Mouse (Mus musculus) MEL (cell line): Measurements from ENCODE around the gene Wfdc5. TPM values are rescaled to one million over a fixed set of nuclear protein-coding genes. Genes with fewer than 3 reads are reported as not detected.

Experiments used
- DNase-seq: peaks from one replicate; pipeline ENCODE4 v3.0.0; 2011; ENCODE audit warnings: low read depth, low spot score
- H3K27ac ChIP-seq: 2 replicates; pipeline ENCODE4 v1.5.1; 2012; ENCODE audit warnings: low read depth, mild to moderate bottlenecking, control low read depth, low read length, moderate library complexity; ENCODE audit not compliant: control insufficient read depth
- H3K27me3 ChIP-seq, 2 experiments: fragments of 150-350 bp in 1 of 2; sonication (generic) in 1 of 2; 2 replicates each; pipeline ENCODE4 v1.6.1; 2012; ENCODE audit warnings: low read length in 2 of 2, mild to moderate bottlenecking in 2 of 2, improper control_type of control experiment in 1 of 2, moderate library complexity in 1 of 2; ENCODE audit not compliant: insufficient read depth in 2 of 2, control insufficient read depth in 1 of 2
- H3K36me3 ChIP-seq, 2 experiments: 2 replicates each; pipeline ENCODE4 v1.6.1; 2012 to 2014; ENCODE audit warnings: low read length in 2 of 2, improper control_type of control experiment in 1 of 2, inconsistent platforms in 1 of 2, mild to moderate bottlenecking in 1 of 2; ENCODE audit not compliant: insufficient read depth in 2 of 2, control insufficient read depth in 1 of 2
- H3K4me1 ChIP-seq, 2 experiments: fragments of 150-350 bp in 1 of 2; sonication (generic) in 1 of 2; 2 replicates each; pipeline ENCODE4 v1.6.1; 2012; ENCODE audit warnings: low read length in 2 of 2, improper control_type of control experiment in 1 of 2, mild to moderate bottlenecking in 1 of 2; ENCODE audit not compliant: insufficient read depth in 2 of 2, control insufficient read depth in 1 of 2
- H3K4me3 ChIP-seq, 2 experiments: fragments of 150-350 bp in 1 of 2; sonication (generic) in 1 of 2; 2 replicates each; pipeline ENCODE4 v1.5.1; 2012; ENCODE audit warnings: low read depth in 2 of 2, low read length in 2 of 2, mild to moderate bottlenecking in 2 of 2, moderate library complexity in 2 of 2, control low read depth in 1 of 2, improper control_type of control experiment in 1 of 2; ENCODE audit not compliant: control insufficient read depth in 1 of 2, insufficient read depth in 1 of 2
- H3K79me2 ChIP-seq: 2 replicates; pipeline ENCODE4 v1.6.1; 2012; ENCODE audit warnings: mild to moderate bottlenecking, low read length, moderate library complexity; ENCODE audit not compliant: control insufficient read depth, poor library complexity, insufficient read depth
- H3K9ac ChIP-seq: 2 replicates; pipeline ENCODE4 v1.6.1; 2012; ENCODE audit warnings: low read depth, mild to moderate bottlenecking, control low read depth, low read length, moderate library complexity; ENCODE audit not compliant: control insufficient read depth, poor library complexity, severe bottlenecking
- H3K9me3 ChIP-seq: fragments of 150-350 bp; sonication (generic); replicated peaks from 2 replicates; pipeline ENCODE4 v1.6.1; 2012; ENCODE audit warnings: mild to moderate bottlenecking, low read length, improper control_type of control experiment, moderate library complexity; ENCODE audit not compliant: insufficient read depth
- E2F4 ChIP-seq: IDR thresholded peaks from 2 replicates; pipeline ENCODE4 v1.6.1; 2011; ENCODE audit warnings: low read depth, low read length, improper control_type of control experiment, borderline replicate concordance
- EP300 ChIP-seq, 2 experiments: IDR thresholded peaks; 2 replicates each; pipeline ENCODE4 v1.6.1; 2011; ENCODE audit warnings: improper control_type of control experiment in 2 of 2, low read length in 2 of 2, low read depth in 1 of 2, mild to moderate bottlenecking in 1 of 2
- GATA1 ChIP-seq: IDR thresholded peaks from 2 replicates; pipeline ENCODE4 v1.6.1; 2011; ENCODE audit warnings: low read depth, low read length, improper control_type of control experiment
- KAT2A ChIP-seq: conservative IDR thresholded peaks from 2 replicates; pipeline ENCODE4 v1.6.1; 2012; ENCODE audit warnings: low read depth, low read length, improper control_type of control experiment, inconsistent platforms
- MXI1 ChIP-seq: IDR thresholded peaks from 2 replicates; pipeline ENCODE4 v1.6.1; 2011; ENCODE audit warnings: mild to moderate bottlenecking, low read depth, low read length, improper control_type of control experiment
- MYC ChIP-seq: IDR thresholded peaks from 2 replicates; pipeline ENCODE4 v1.6.1; 2011; ENCODE audit warnings: low read depth, mild to moderate bottlenecking, low read length, improper control_type of control experiment, moderate library complexity
- NELFE ChIP-seq: IDR thresholded peaks from 2 replicates; pipeline ENCODE4 v1.6.1; 2011; ENCODE audit warnings: low read depth, low read length, improper control_type of control experiment
- NRF1 ChIP-seq: IDR thresholded peaks from 2 replicates; pipeline ENCODE4 v1.6.1; 2014; ENCODE audit warnings: low read depth, mild to moderate bottlenecking, inconsistent platforms, low read length, improper control_type of control experiment, moderate library complexity; ENCODE audit not compliant: poor library complexity, insufficient read depth, severe bottlenecking
- POLR2AphosphoS2 ChIP-seq: IDR thresholded peaks from 2 replicates; pipeline ENCODE4 v1.6.1; 2011; ENCODE audit warnings: low read length, improper control_type of control experiment
- SMC3 ChIP-seq: IDR thresholded peaks from 2 replicates; pipeline ENCODE4 v1.6.1; 2011; ENCODE audit warnings: low read depth, low read length, improper control_type of control experiment
- TBP ChIP-seq: IDR thresholded peaks from 2 replicates; pipeline ENCODE4 v1.8.0; 2011; ENCODE audit warnings: low read depth, low read length, improper control_type of control experiment
- TCF12 ChIP-seq: IDR thresholded peaks from 2 replicates; pipeline ENCODE4 v1.6.1; 2014; ENCODE audit warnings: low read depth, mild to moderate bottlenecking, inconsistent platforms, low read length, improper control_type of control experiment, moderate library complexity
- UBTF ChIP-seq: IDR thresholded peaks from 2 replicates; pipeline ENCODE4 v1.6.1; 2012; ENCODE audit warnings: low read depth, mild to moderate bottlenecking, inconsistent platforms, low read length, improper control_type of control experiment, moderate library complexity, borderline replicate concordance; ENCODE audit not compliant: insufficient read depth
- USF1 ChIP-seq: IDR thresholded peaks from 2 replicates; pipeline ENCODE4 v1.6.1; 2014; ENCODE audit warnings: low read depth, mild to moderate bottlenecking, inconsistent platforms, low read length, improper control_type of control experiment, moderate library complexity
- ZMIZ1 ChIP-seq: IDR thresholded peaks from 2 replicates; pipeline ENCODE4 v1.6.1; 2012; ENCODE audit warnings: low read depth, mild to moderate bottlenecking, inconsistent platforms, low read length, improper control_type of control experiment, moderate library complexity
- ZNF384 ChIP-seq: IDR thresholded peaks from 2 replicates; pipeline ENCODE4 v1.6.1; 2012; ENCODE audit warnings: low read depth, mild to moderate bottlenecking, inconsistent platforms, low read length, improper control_type of control experiment
- polyA plus RNA-seq, 2 experiments: library from polyadenylated mRNA; stranded (reverse) in 1 of 2; unstranded in 1 of 2; fragments of >175 nt in 1 of 2; fragments of >200 nt in 1 of 2; gene quantifications; 2 replicates each; pipeline versions ENCODE4 v1.2.1 to v1.2.4; 2012; ENCODE audit warnings: low replicate concordance in 2 of 2, low read depth in 1 of 2; ENCODE audit not compliant: insufficient read length in 2 of 2, insufficient read depth in 1 of 2, missing spikeins in 1 of 2
- total RNA-seq: library from RNA; depleted of rRNA; stranded (reverse); fragments of 300-350 nt; gene quantifications from 2 replicates; pipeline ENCODE4 v1.2.3, GENCODE M21; 2012

The Wfdc5 gene
- total and polyA plus RNA-seq, 3 experiments = not detected

DNA sequence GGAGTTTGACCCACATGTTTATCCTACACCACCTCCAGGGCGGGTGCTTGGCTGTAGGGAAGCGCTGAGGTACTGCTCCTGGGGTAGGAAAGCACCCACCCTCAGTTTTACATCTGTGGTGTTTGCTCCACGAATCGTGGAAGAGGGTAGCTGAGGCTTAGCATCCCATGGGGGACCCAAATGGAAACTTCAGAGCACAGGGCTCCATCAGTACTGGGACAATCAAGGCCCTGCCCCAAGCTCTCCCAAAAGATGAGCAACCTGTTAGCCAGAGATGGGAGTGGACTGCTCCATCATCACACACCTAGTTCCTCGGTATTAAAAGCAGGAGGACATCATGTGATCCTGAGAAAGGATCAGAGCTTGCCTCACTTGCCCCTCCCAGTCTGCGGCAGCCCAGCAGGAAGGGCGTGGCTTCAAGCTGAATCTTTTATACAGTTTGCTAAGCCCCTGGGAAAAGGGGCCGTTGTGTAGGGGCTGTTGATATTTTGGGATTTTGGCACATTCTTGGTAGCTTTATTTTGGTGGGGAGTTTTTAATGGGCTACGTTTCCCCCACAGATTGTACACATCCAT lies 1.7 kb upstream of the Wfdc5 start:
- Histone ChIP-seq H3K27ac (no peak overlapping the region), H3K27me3 (no peaks in the 10 kb centered on the region; a peak in 1 of 4 replicates), H3K4me1 (peaks cover 2 to 8% of the 10 kb centered on the region in 2 experiments), H3K79me2 (no peaks in the 10 kb centered on the region), H3K36me3 (peaks cover 0 to 5% of the 10 kb centered on the region in 2 experiments; a peak in 2 of 4 replicates), H3K9ac (no peak overlapping the region; the same call in 1 of the 2 replicates), H3K4me3 (0 out of 4 replicates have a peak overlapping the region, but pooled peaks of 1 of the 2 experiments have one; percentile 20), H3K9me3 (no peaks in the 10 kb centered on the region)
- DNase-seq = peak; percentile 48
- TF ChIP-seq USF1 = peak; percentile 38; the same call in 1 of the 2 replicates
- no peak for TF ChIP-seq POLR2AphosphoS2

DNA sequence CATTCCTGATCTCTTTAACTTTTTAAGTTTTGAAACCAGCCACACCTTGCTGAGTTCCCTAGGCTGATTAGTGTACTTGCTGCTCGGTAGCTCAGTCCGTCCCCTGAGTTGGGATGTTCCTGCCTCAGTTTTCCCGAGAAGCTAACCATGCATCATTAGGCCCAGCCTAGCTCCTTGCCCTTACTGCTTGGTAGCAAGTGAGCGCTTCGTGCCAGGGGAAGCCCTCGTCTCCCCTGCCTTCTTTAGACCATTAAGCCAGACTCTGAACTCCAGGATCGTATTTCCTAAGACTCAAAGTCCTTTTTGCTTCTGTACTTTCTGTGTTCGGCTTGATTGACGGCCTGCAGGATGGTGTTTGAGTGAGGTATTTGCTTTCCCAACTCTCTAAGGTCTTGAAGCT lies 798 bp upstream of the Wfdc5 start:
- Histone ChIP-seq H3K27ac (no peak overlapping the region), H3K79me2 (no peaks in the 10 kb centered on the region)
- no peak for TF ChIP-seq KAT2A
- TF ChIP-seq UBTF = no peak
- TF ChIP-seq ZMIZ1 = no peak
- TF ChIP-seq TBP = no peak
- TF ChIP-seq NELFE = no peak
- TF ChIP-seq GATA1 = no peak
- no peak for TF ChIP-seq SMC3
- TF ChIP-seq NRF1 = no peak
- no peak for TF ChIP-seq E2F4
- no peak for TF ChIP-seq EP300 (IDR thresholded peaks at IDR 0.05; ENCODE audit: low read depth in 1 of 2, low read length in 2 of 2)
- TF ChIP-seq MYC = no peak
- TF ChIP-seq MXI1 = no peak
- no peak for TF ChIP-seq TCF12
- no peak for TF ChIP-seq ZNF384
- TF ChIP-seq, all 39 proteins: peak for 0
- Histone ChIP-seq H3K36me3 (peaks cover 0 to 5% of the 10 kb centered on the region in 2 experiments; a peak in 2 of 4 replicates), H3K9ac (no peak overlapping the region), H3K4me3 (no peak overlapping the region), H3K4me1 (peaks cover 2 to 8% of the 10 kb centered on the region in 2 experiments), H3K9me3 (no peaks in the 10 kb centered on the region), H3K27me3 (no peaks in the 10 kb centered on the region; a peak in 1 of 4 replicates)
- no peak for DNase-seq
